9 mouse cellular contexts compared by ENCODE assay signal in the genomic region with DNA sequence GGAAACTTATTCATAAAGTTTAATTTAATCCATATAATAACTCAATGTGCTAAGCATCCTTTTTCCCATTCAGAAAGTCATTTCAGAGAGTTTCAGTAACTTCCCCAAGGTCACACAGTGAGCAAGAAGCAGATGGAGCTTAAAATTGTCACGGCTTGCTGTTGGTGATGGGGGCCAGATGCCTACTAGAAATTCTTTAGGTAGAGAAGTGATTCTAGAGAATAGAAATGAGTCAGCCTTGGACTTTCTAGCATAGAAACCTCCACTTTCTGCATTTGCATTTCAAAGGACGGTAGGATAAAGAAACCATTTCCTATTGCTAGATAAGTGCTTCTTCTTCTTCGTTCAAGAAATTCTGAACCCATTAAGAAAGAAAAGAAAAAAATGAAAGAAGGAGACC.
"Had no signal": no experiment of that assay in that cellular context is flagged by ENCODE, and none has a peak within 500 bp of the region (broad histone marks: within the 10 kb centered on the region; RNA-seq: fewer than 3 reads in every experiment).

No protein-coding gene starts in this region.

- DNase-seq: liver, postnatal 0 days; lung, postnatal 14 days; lung, postnatal 36 days; thymus, adult 18-20 months; thymus, postnatal 14 days; thymus, postnatal 36 days had no signal

- ATAC-seq: liver, postnatal 0 days; lung, postnatal 0 days; midbrain, embryonic 13.5 days; midbrain, embryonic 15.5 days had no signal
